Mouse (Mus musculus): ENCODE measurements around the gene Ano5. TPM values are rescaled to one million over a fixed set of nuclear protein-coding genes. Genes with fewer than 3 reads are reported as not detected.
A peak's percentile ranks its signal among the peaks of the same experiment; 100 is the strongest.

Ano5 gene
- polyA plus RNA-seq, 1 experiment, result 1.4 TPM

GRCm38 (mm10) chr7:51621694-51622145 lies 110.9 kb downstream of the Ano5 start, which contains the start of gene Slc17a6:
TSS of gene Slc17a6 (plus strand) at chr7:51622006.
- no peak for TF ChIP-seq POLR2A (IDR thresholded peaks at IDR 0.05; ENCODE audit: insufficient read depth, low read length)
- TF ChIP-seq CTCF (IDR thresholded peaks at IDR 0.05; ENCODE audit: low read depth, low read length), result no peak
- no peak for TF ChIP-seq EP300 (IDR thresholded peaks at IDR 0.05; ENCODE audit: insufficient read depth, low read depth, low read length)
- Histone ChIP-seq H3K36me3 (ENCODE audit: control insufficient read depth, insufficient read depth, low read length, poor library complexity, severe bottlenecking) (no peaks in the 10 kb centered on the region), H3K27me3 (ENCODE audit: control insufficient read depth, insufficient read depth, low read length, poor library complexity, severe bottlenecking) (peaks cover 8% of the 10 kb centered on the region), H3K27ac (ENCODE audit: insufficient read depth, low read length) (no peak within 1 kb of the TSS), H3K4me1 (ENCODE audit: control insufficient read depth, insufficient read depth, low read length) (no peaks in the 10 kb centered on the region), H3K9me3 (replicated peaks; ENCODE audit: control insufficient read depth, insufficient read depth, low read length, poor library complexity, severe bottlenecking) (no peaks in the 10 kb centered on the region), H3K4me3 (ENCODE audit: low read depth, low read length) (peak within 1 kb of the TSS; percentile 83), H3K9ac (ENCODE audit: low read depth, poor library complexity, severe bottlenecking) (no peak within 1 kb of the TSS)

DNA sequence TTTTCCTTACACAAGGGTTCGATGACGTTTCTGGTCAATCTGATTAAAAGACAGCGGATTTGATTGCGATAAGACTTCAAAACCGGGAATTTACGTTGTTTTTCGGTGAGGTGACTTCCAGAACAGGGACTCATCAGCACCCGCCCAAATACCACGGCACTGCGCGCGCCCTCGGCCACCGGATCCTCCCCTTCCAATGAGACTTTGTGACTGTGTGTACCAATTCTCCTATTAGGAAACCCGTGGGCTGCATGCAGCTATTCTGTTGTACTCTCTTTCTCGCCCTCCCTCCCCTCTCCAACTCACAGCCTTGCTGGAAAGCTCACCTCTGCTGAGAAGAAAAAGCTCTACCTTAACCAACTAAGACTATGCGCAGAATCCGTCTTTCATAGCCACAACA lies 111.4 kb downstream of the Ano5 start:
- Histone ChIP-seq H3K36me3 (ENCODE audit: control insufficient read depth, insufficient read depth, low read length, poor library complexity, severe bottlenecking) (no peaks in the 10 kb centered on the region), H3K9ac (ENCODE audit: low read depth, poor library complexity, severe bottlenecking) (no peak overlapping the region), H3K9me3 (replicated peaks; ENCODE audit: control insufficient read depth, insufficient read depth, low read length, poor library complexity, severe bottlenecking) (no peaks in the 10 kb centered on the region), H3K4me3 (ENCODE audit: low read depth, low read length) (no peak overlapping the region), H3K27ac (ENCODE audit: insufficient read depth, low read length) (no peak overlapping the region), H3K27me3 (ENCODE audit: control insufficient read depth, insufficient read depth, low read length, poor library complexity, severe bottlenecking) (peaks cover 8% of the 10 kb centered on the region), H3K4me1 (ENCODE audit: control insufficient read depth, insufficient read depth, low read length) (no peaks in the 10 kb centered on the region)
- no peak for TF ChIP-seq POLR2A (IDR thresholded peaks at IDR 0.05; ENCODE audit: insufficient read depth, low read length)
- TF ChIP-seq EP300 (IDR thresholded peaks at IDR 0.05; ENCODE audit: insufficient read depth, low read depth, low read length), result no peak
- TF ChIP-seq CTCF (IDR thresholded peaks at IDR 0.05; ENCODE audit: low read depth, low read length), result no peak

DNA sequence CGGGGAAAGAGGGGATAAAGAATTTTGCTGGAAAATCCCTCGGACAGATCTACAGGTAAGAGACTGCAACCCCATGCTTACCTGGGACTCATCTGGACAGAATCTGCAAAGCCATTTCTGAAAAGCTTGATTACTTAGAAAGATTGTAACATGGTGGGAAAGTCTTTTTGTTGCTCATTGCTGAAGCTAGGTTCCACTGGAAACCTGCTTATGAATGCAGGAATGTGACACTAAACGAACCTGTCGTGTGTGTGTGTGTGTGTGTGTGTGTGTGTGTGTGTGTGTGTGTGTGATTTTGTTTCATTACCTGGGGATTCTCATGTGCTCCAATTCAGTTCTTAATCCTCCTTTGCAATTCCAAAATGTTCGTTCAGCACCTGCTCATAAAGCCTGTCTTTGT lies 111.8 kb downstream of the Ano5 start:
- Histone ChIP-seq H3K27me3 (ENCODE audit: control insufficient read depth, insufficient read depth, low read length, poor library complexity, severe bottlenecking) (peaks cover 8% of the 10 kb centered on the region), H3K27ac (ENCODE audit: insufficient read depth, low read length) (no peak overlapping the region), H3K4me1 (ENCODE audit: control insufficient read depth, insufficient read depth, low read length) (no peaks in the 10 kb centered on the region), H3K4me3 (ENCODE audit: low read depth, low read length) (no peak overlapping the region), H3K36me3 (ENCODE audit: control insufficient read depth, insufficient read depth, low read length, poor library complexity, severe bottlenecking) (no peaks in the 10 kb centered on the region), H3K9me3 (replicated peaks; ENCODE audit: control insufficient read depth, insufficient read depth, low read length, poor library complexity, severe bottlenecking) (no peaks in the 10 kb centered on the region), H3K9ac (ENCODE audit: low read depth, poor library complexity, severe bottlenecking) (no peak overlapping the region)
- TF ChIP-seq EP300 (IDR thresholded peaks at IDR 0.05; ENCODE audit: insufficient read depth, low read depth, low read length), result no peak
- TF ChIP-seq CTCF (IDR thresholded peaks at IDR 0.05; ENCODE audit: low read depth, low read length), result no peak
- TF ChIP-seq POLR2A (IDR thresholded peaks at IDR 0.05; ENCODE audit: insufficient read depth, low read length), result no peak

- Histone ChIP-seq H3K36me3 (ENCODE audit: control insufficient read depth, insufficient read depth, low read length, poor library complexity, severe bottlenecking) (no peaks in the 10 kb centered on the region), H3K9me3 (replicated peaks; ENCODE audit: control insufficient read depth, insufficient read depth, low read length, poor library complexity, severe bottlenecking) (no peaks in the 10 kb centered on the region), H3K27ac (ENCODE audit: insufficient read depth, low read length) (no peak overlapping the region), H3K9ac (ENCODE audit: low read depth, poor library complexity, severe bottlenecking) (no peak overlapping the region), H3K4me1 (ENCODE audit: control insufficient read depth, insufficient read depth, low read length) (peaks cover 3% of the 10 kb centered on the region), H3K27me3 (ENCODE audit: control insufficient read depth, insufficient read depth, low read length, poor library complexity, severe bottlenecking) (peaks cover 8% of the 10 kb centered on the region), H3K4me3 (ENCODE audit: low read depth, low read length) (no peak overlapping the region)
- TF ChIP-seq POLR2A (IDR thresholded peaks at IDR 0.05; ENCODE audit: insufficient read depth, low read length) (no peak), EP300 (IDR thresholded peaks at IDR 0.05; ENCODE audit: insufficient read depth, low read depth, low read length) (no peak), CTCF (IDR thresholded peaks at IDR 0.05; ENCODE audit: low read depth, low read length) (no peak)
These were observed 113.6 kb downstream of the Ano5 start for GRCm38 (mm10) chr7:51624336-51624897.

DNA sequence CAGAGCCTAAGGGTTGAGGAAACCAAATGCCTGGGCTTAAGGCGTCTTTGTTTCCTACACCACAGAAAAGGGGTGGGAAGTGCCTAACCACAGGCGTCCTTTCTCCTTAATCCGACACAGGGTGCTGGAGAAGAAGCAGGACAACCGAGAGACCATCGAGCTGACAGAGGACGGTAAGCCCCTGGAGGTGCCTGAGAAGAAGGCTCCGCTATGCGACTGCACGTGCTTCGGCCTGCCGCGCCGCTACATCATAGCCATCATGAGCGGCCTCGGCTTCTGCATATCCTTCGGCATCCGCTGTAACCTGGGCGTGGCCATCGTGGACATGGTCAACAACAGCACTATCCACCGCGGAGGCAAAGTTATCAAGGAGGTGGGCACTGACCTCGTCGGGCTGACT lies 114.3 kb downstream of the Ano5 start:
- no peak overlapping the region for H3K4me3 ChIP-seq (ENCODE audit: low read depth, low read length)
- H3K4me1 ChIP-seq (ENCODE audit: control insufficient read depth, insufficient read depth, low read length), result peaks cover 3% of the 10 kb centered on the region
- no peaks in the 10 kb centered on the region for H3K36me3 ChIP-seq (ENCODE audit: control insufficient read depth, insufficient read depth, low read length, poor library complexity, severe bottlenecking)
- H3K27ac ChIP-seq (ENCODE audit: insufficient read depth, low read length), result no peak overlapping the region
- TF ChIP-seq POLR2A (IDR thresholded peaks at IDR 0.05; ENCODE audit: insufficient read depth, low read length), result no peak
- no peak for TF ChIP-seq CTCF (IDR thresholded peaks at IDR 0.05; ENCODE audit: low read depth, low read length)
- TF ChIP-seq EP300 (IDR thresholded peaks at IDR 0.05; ENCODE audit: insufficient read depth, low read depth, low read length), result no peak
- H3K9ac ChIP-seq (ENCODE audit: low read depth, poor library complexity, severe bottlenecking), result no peak overlapping the region
- H3K9me3 ChIP-seq (replicated peaks; ENCODE audit: control insufficient read depth, insufficient read depth, low read length, poor library complexity, severe bottlenecking), result no peaks in the 10 kb centered on the region
- peaks cover 8% of the 10 kb centered on the region for H3K27me3 ChIP-seq (ENCODE audit: control insufficient read depth, insufficient read depth, low read length, poor library complexity, severe bottlenecking)

- TF ChIP-seq EP300 (IDR thresholded peaks at IDR 0.05; ENCODE audit: insufficient read depth, low read depth, low read length), result no peak
- Histone ChIP-seq H3K9ac (ENCODE audit: low read depth, poor library complexity, severe bottlenecking) (no peak overlapping the region), H3K9me3 (replicated peaks; ENCODE audit: control insufficient read depth, insufficient read depth, low read length, poor library complexity, severe bottlenecking) (no peaks in the 10 kb centered on the region), H3K4me3 (ENCODE audit: low read depth, low read length) (no peak overlapping the region), H3K27me3 (ENCODE audit: control insufficient read depth, insufficient read depth, low read length, poor library complexity, severe bottlenecking) (peaks cover 8% of the 10 kb centered on the region), H3K4me1 (ENCODE audit: control insufficient read depth, insufficient read depth, low read length) (peaks cover 3% of the 10 kb centered on the region), H3K27ac (ENCODE audit: insufficient read depth, low read length) (no peak overlapping the region), H3K36me3 (ENCODE audit: control insufficient read depth, insufficient read depth, low read length, poor library complexity, severe bottlenecking) (no peaks in the 10 kb centered on the region)
These were observed 114.9 kb downstream of the Ano5 start for GRCm38 (mm10) chr7:51625591-51626255.

Measured in ES-Bruce4 (cell line).